Mouse (Mus musculus) kidney, postnatal 0 days (tissue): Measurements from ENCODE around the gene Gm13084. TPM values are rescaled to one million over a fixed set of nuclear protein-coding genes. Genes with fewer than 3 reads are reported as not detected.
"Not testable (repeated sequence)": the region's sequence is repeated elsewhere in the genome, so short reads cannot be mapped to it uniquely, and the experiment has no call there.

ENCODE experiments used
- ATAC-seq: fragments of 200-750 bp; cut with Nextera tagmentation; replicated peaks from 2 replicates; pipeline ENCODE4 v1.8.0; 2017; ENCODE audit warnings: low read depth, moderate number of reproducible peaks, moderate TSS enrichment, moderate library complexity; ENCODE audit not compliant: low FRiP score
- DNase-seq: peaks from one replicate; pipeline ENCODE4 v3.0.0-alpha.2; 2016; ENCODE audit warnings: low spot score
- H3K27ac ChIP-seq: fragments of 300-500 bp; sonication (generic); 2 replicates; pipeline ENCODE4 v1.5.1; 2014; ENCODE audit warnings: mild to moderate bottlenecking
- H3K27me3 ChIP-seq: fragments of 300-500 bp; sonication (generic); 2 replicates; pipeline ENCODE4 v1.6.1; 2014; ENCODE audit warnings: low read length, mixed read lengths; ENCODE audit not compliant: insufficient read depth
- H3K36me3 ChIP-seq: fragments of 300-500 bp; sonication (generic); 2 replicates; pipeline ENCODE4 v1.6.1; 2014; ENCODE audit warnings: low read length, mixed read lengths; ENCODE audit not compliant: insufficient read depth
- H3K4me1 ChIP-seq: fragments of 300-500 bp; sonication (generic); replicated peaks from 2 replicates; pipeline ENCODE4 v1.6.1; 2014; ENCODE audit warnings: antibody characterized with exemption, low read length, mixed read lengths; ENCODE audit not compliant: insufficient read depth
- H3K4me2 ChIP-seq: fragments of 300-500 bp; sonication (generic); 2 replicates; pipeline ENCODE4 v1.6.1; 2014; ENCODE audit warnings: mild to moderate bottlenecking, low read length, moderate library complexity, mixed read lengths
- H3K4me3 ChIP-seq: fragments of 300-500 bp; sonication (generic); replicated peaks from 2 replicates; pipeline ENCODE4 v1.5.1; 2014; ENCODE audit warnings: low read depth, low read length
- H3K9ac ChIP-seq: fragments of 300-500 bp; sonication (generic); 2 replicates; pipeline ENCODE4 v1.6.1; 2014; ENCODE audit warnings: low read depth, low read length
- H3K9me3 ChIP-seq: fragments of 300-500 bp; sonication (generic); replicated peaks from 2 replicates; pipeline ENCODE4 v1.6.1; 2016; ENCODE audit warnings: low read length, inconsistent platforms, mixed read lengths
- CTCF ChIP-seq: IDR thresholded peaks from 2 replicates; pipeline ENCODE4 v1.5.1; 2016; ENCODE audit warnings: antibody characterized with exemption, low read depth, mild to moderate bottlenecking, moderate library complexity
- WGBS: fragments of 180-500 bp; shearing (Covaris S2); extraction: QIAGEN DNeasy Blood & Tissue Kit; methylation state at CpG from one replicate; pipeline ENCODE4 v1.1.7; 2014; 5-methylcytosine and 5-hydroxymethylcytosine counted together
- polyA plus RNA-seq: library from polyadenylated mRNA; unstranded; fragments of >200 nt; fragmentation: Nextera tagmentation; extraction: Ambion mirVana; gene quantifications from 2 replicates; pipeline ENCODE4 v1.2.1, GENCODE M21; 2015

Gene Gm13084
- polyA plus RNA-seq = not detected in 2 replicates

- Histone ChIP-seq H3K27ac (no peak within 1 kb of the TSS), H3K9me3 (no peaks in the 10 kb centered on the region), H3K9ac (no peak within 1 kb of the TSS), H3K4me1 (no peaks in the 10 kb centered on the region), H3K36me3 (no peaks in the 10 kb centered on the region), H3K27me3 (no peaks in the 10 kb centered on the region), H3K4me2 (no peak within 1 kb of the TSS), H3K4me3 (no peak within 1 kb of the TSS)
- ATAC-seq (no peak), DNase-seq (no peak)
- WGBS = 77% methylated on average over 2 of the region's 2 CpGs
- no peak for TF ChIP-seq CTCF
These were observed at the start of gene Gm13084 for GRCm38 (mm10) chr4:143815993-143816392. Gene Gm13084, minus strand, starts transcription at chr4:143816093.

- not testable (repeated sequence) for H3K27ac ChIP-seq, H3K4me3 ChIP-seq, H3K4me2 ChIP-seq, H3K9ac ChIP-seq, H3K36me3 ChIP-seq, H3K4me1 ChIP-seq, H3K9me3 ChIP-seq, DNase-seq, ATAC-seq, H3K27me3 ChIP-seq
These were observed 30.3 kb upstream of the Gm13084 start, which contains the start of gene Gm13103 for GRCm38 (mm10) chr4:143846197-143846596. Gene Gm13103, plus strand, starts transcription at chr4:143846497.

GRCm38 (mm10) chr4:143789052-143789451, 26.8 kb downstream of the Gm13084 start, which contains the start of gene Gm13023:
Gene Gm13023, plus strand, starts transcription at chr4:143789352.
- H3K4me1 ChIP-seq, H3K9me3 ChIP-seq, H3K9ac ChIP-seq, H3K4me2 ChIP-seq, H3K27ac ChIP-seq, H3K36me3 ChIP-seq, H3K27me3 ChIP-seq, H3K4me3 ChIP-seq, DNase-seq, ATAC-seq: not testable (repeated sequence)
- WGBS = 90% methylated on average over 3 of the region's 3 CpGs

Other genes starting within 250 kb of the Gm13084 start
- not detected in 2 replicates for gene Gm13083, start 201.1 kb downstream of the Gm13084 start, polyA plus RNA-seq
- not detected in 2 replicates for gene Gm13088, start 158.8 kb downstream of the Gm13084 start, polyA plus RNA-seq
- gene Gm13089, start 113.4 kb downstream of the Gm13084 start, polyA plus RNA-seq = not detected in 2 replicates
- gene Gm13078, start 96.6 kb downstream of the Gm13084 start, polyA plus RNA-seq = not detected in 2 replicates
- gene Gm13023, start 26.7 kb downstream of the Gm13084 start, polyA plus RNA-seq = not detected in 2 replicates
- gene Gm13103, start 30.4 kb upstream of the Gm13084 start, polyA plus RNA-seq = not detected in 2 replicates
- gene Pramef6, start 84.3 kb upstream of the Gm13084 start, polyA plus RNA-seq = not detected in 2 replicates
- not detected in 2 replicates for gene Pramef25, start 134.9 kb upstream of the Gm13084 start, polyA plus RNA-seq
- gene Gm13101, start 150.9 kb upstream of the Gm13084 start, polyA plus RNA-seq = not detected in 2 replicates
- gene Pramef17, start 178.3 kb upstream of the Gm13084 start, polyA plus RNA-seq = not detected in 2 replicates
- gene Pramel4, start 243.0 kb upstream of the Gm13084 start, polyA plus RNA-seq = not detected in 2 replicates